Mouse (Mus musculus): ENCODE measurements around the gene Mlycd.

DNA sequence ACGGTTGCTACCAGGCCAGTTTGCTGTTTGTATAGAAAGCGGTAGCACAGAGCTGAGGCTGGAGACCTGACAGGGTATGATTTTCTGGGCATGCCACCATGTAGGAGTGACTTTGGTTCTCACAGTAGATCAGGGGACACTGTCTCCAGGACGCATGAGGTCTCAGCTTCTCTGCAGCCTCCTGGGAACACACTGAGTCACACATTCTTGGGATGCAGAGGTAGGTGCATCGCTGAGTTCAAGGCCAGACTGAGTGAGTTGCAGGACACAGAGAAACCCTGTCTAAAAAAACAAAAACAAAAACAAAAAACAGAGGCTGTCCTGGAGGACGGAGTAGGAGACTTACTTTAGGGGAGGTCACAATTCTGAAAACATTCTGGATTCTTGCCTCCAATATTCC is 58.2 kb downstream of the Mlycd start:
- TF ChIP-seq CTCF (IDR thresholded peaks at IDR 0.05; ENCODE audit: low read depth) (no peak), EP300 (optimal IDR thresholded peaks at IDR 0.05) (no peak)
